Mouse (Mus musculus): Measurements from ENCODE around the gene Tor1a. TPM values are rescaled to one million over a fixed set of nuclear protein-coding genes. Genes with fewer than 3 reads are reported as not detected.
"Not testable (repeated sequence)": the region's sequence is repeated elsewhere in the genome, so short reads cannot be mapped to it uniquely, and the experiment has no call there.

Gene Tor1a
- polyA plus RNA-seq, 1 experiment from 2014 or later, result 69.6 TPM

DNA sequence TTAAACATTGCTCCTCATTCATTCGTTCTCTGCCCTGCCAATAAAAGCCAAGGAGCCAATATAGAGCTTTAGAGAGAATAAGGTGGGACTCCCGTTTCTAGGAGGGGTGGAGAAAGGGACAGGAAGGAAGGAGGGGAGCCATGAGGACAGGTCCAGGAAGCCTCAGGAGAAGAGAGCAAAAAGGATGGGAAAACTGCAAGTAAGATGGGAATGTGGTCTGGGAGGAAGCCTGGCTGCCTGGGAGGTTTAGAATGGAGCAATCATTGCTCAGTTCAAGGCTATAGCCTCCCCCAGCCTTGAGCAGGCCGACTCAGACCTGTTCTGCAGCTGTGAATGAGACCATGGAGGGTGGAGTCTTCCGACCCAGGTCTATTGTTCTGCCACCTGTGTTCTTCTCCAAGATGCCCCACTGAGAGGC, 29.1 kb downstream of the Tor1a start:
- Histone ChIP-seq H3K4me1 (replicated peaks; ENCODE audit: control insufficient read depth, insufficient read depth, low read length) (no peaks in the 10 kb centered on the region), H3K9me3 (ENCODE audit: control insufficient read depth, low read length) (no peaks in the 10 kb centered on the region), H3K4me3 (ENCODE audit: low read depth, low read length) (no peak overlapping the region), H3K27me3 (replicated peaks; ENCODE audit: control insufficient read depth, insufficient read depth, low read length) (no peaks in the 10 kb centered on the region), H3K4me2 (ENCODE audit: low read length) (no peak overlapping the region), H3K27ac (ENCODE audit: low read depth) (no peak overlapping the region), H3K9ac (ENCODE audit: low read length) (no peak overlapping the region), H3K36me3 (ENCODE audit: control insufficient read depth, insufficient read depth, low read length) (no peaks in the 10 kb centered on the region)
- WGBS, result 44% methylated on average over 4 of the region's 4 CpGs
- no peak for DNase-seq (ENCODE audit: low spot score)
- no peak for ATAC-seq (replicated peaks; ENCODE audit: low FRiP score, low TSS enrichment, low read depth)

DNA sequence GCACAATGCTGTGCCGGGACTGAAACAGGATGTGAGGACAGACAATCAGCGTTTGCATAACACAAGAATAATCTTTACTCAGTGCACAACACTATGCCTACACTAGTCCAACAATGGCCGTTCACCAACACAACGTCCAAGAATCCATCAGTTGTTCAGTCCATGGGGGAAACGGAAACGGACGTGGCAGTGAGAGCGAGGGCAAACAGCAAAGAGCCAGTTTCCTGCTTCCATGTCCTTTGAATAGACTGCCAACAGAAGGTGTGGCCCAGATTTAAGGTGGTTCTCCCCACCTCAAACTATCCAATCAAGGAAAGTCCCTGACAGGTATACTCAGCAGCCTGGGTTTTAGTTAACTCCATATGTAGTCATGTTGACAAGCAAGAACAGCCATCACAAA, 30.0 kb downstream of the Tor1a start:
- no peak overlapping the region for H3K27ac ChIP-seq (ENCODE audit: low read depth)
- no peak overlapping the region for H3K9ac ChIP-seq (ENCODE audit: low read length)
- H3K9me3 ChIP-seq (ENCODE audit: control insufficient read depth, low read length), result no peaks in the 10 kb centered on the region
- H3K27me3 ChIP-seq (replicated peaks; ENCODE audit: control insufficient read depth, insufficient read depth, low read length), result no peaks in the 10 kb centered on the region
- ATAC-seq (replicated peaks; ENCODE audit: low FRiP score, low TSS enrichment, low read depth), result no peak
- no peak overlapping the region for H3K4me3 ChIP-seq (ENCODE audit: low read depth, low read length)
- DNase-seq (ENCODE audit: low spot score), result no peak
- no peaks in the 10 kb centered on the region for H3K36me3 ChIP-seq (ENCODE audit: control insufficient read depth, insufficient read depth, low read length)
- H3K4me1 ChIP-seq (replicated peaks; ENCODE audit: control insufficient read depth, insufficient read depth, low read length), result no peaks in the 10 kb centered on the region
- WGBS, result 76% methylated on average over 8 of the region's 8 CpGs
- H3K4me2 ChIP-seq (ENCODE audit: low read length), result no peak overlapping the region

DNA sequence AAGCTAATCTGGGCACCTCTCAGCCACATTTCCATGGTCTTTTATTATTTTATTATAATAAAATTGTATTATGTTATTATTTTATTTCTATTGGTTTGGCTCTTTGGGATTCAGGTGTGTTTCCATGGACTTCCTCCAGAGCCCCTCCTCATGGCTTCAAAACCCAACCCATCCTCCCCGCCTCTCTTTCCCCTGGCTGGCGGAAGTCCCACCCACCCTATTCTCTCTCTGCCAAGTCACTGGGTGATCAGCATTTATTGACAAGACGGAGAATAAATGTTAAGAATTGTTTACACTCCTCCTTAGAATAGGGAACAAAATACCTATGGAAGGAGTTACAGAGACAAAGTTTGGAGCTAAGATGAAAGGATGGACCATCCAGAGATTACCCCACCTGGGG, 30.9 kb downstream of the Tor1a start:
- no peaks in the 10 kb centered on the region for H3K36me3 ChIP-seq (ENCODE audit: control insufficient read depth, insufficient read depth, low read length)
- no peak overlapping the region for H3K9ac ChIP-seq (ENCODE audit: low read length)
- no peak for DNase-seq (ENCODE audit: low spot score)
- no peaks in the 10 kb centered on the region for H3K9me3 ChIP-seq (ENCODE audit: control insufficient read depth, low read length)
- no peak overlapping the region for H3K4me2 ChIP-seq (ENCODE audit: low read length)
- H3K4me1 ChIP-seq (replicated peaks; ENCODE audit: control insufficient read depth, insufficient read depth, low read length), result no peaks in the 10 kb centered on the region
- H3K27me3 ChIP-seq (replicated peaks; ENCODE audit: control insufficient read depth, insufficient read depth, low read length), result no peaks in the 10 kb centered on the region
- no peak overlapping the region for H3K27ac ChIP-seq (ENCODE audit: low read depth)
- WGBS, result 71% methylated on average over 3 of the region's 3 CpGs
- H3K4me3 ChIP-seq (ENCODE audit: low read depth, low read length), result no peak overlapping the region
- ATAC-seq (replicated peaks; ENCODE audit: low FRiP score, low TSS enrichment, low read depth), result no peak

DNA sequence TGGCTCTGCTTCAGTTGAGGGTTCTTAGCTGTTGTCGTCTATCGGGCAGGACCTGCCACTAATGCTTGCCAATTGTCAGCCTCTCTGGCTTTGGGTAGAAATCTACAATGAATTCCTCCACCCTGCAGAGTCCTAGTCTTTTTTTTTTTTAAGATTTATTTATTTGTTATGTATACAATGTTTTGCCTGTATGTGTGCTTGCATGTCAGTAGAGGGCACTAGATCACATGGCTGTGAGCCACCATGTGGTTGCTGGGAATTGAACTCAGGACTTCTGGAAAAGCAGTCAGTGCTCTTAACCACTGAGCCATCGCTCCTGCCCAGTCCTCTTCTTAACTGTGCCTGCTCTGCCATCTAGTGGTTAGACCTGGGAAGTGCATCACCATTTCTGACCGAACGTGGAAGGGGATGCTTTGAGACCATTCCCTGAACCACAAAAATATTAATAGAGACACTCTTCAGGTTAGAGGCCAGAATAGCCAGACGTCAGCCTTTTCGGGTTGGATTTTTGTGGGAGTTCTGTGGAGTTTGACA, 33.7 kb downstream of the Tor1a start:
- no peak for ATAC-seq (replicated peaks; ENCODE audit: low FRiP score, low TSS enrichment, low read depth)
- H3K4me2 ChIP-seq (ENCODE audit: low read length), result no peak overlapping the region
- H3K27ac ChIP-seq (ENCODE audit: low read depth), result no peak overlapping the region
- no peaks in the 10 kb centered on the region for H3K36me3 ChIP-seq (ENCODE audit: control insufficient read depth, insufficient read depth, low read length)
- no peaks in the 10 kb centered on the region for H3K27me3 ChIP-seq (replicated peaks; ENCODE audit: control insufficient read depth, insufficient read depth, low read length)
- H3K9me3 ChIP-seq (ENCODE audit: control insufficient read depth, low read length), result no peaks in the 10 kb centered on the region
- peaks cover 10% of the 10 kb centered on the region for H3K4me1 ChIP-seq (replicated peaks; ENCODE audit: control insufficient read depth, insufficient read depth, low read length)
- no peak overlapping the region for H3K9ac ChIP-seq (ENCODE audit: low read length)
- DNase-seq (ENCODE audit: low spot score), result peak; percentile 84
- no peak overlapping the region for H3K4me3 ChIP-seq (ENCODE audit: low read depth, low read length)
- WGBS, result 23% methylated on average over 7 of the region's 7 CpGs

DNA sequence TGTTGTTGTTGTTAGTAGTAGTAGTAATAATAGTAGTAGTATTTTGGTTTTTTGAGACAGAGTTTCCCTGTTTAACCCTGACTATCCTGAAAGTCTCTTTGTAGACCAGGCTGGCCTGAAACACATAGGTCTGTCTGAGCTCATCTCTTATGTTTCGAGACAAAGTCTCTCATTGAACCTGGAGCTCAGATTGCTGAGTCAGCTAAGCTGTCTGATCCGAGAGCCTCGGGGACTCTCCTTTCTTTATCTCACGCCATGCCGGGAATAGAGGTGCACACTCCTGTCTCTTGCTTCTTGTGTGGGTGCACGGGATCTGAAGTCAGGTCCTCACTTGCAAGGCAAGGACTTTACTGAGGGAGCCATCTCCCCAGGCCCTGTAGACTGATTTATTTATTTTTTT, 34.7 kb downstream of the Tor1a start:
- Histone ChIP-seq H3K4me1 (replicated peaks; ENCODE audit: control insufficient read depth, insufficient read depth, low read length) (peaks cover 11% of the 10 kb centered on the region), H3K4me3 (ENCODE audit: low read depth, low read length) (no peak overlapping the region), H3K4me2 (ENCODE audit: low read length) (no peak overlapping the region), H3K9me3 (ENCODE audit: control insufficient read depth, low read length) (no peaks in the 10 kb centered on the region), H3K27ac (ENCODE audit: low read depth) (no peak overlapping the region), H3K9ac (ENCODE audit: low read length) (no peak overlapping the region), H3K36me3 (ENCODE audit: control insufficient read depth, insufficient read depth, low read length) (no peaks in the 10 kb centered on the region), H3K27me3 (replicated peaks; ENCODE audit: control insufficient read depth, insufficient read depth, low read length) (no peaks in the 10 kb centered on the region)
- DNase-seq (ENCODE audit: low spot score) (no peak), ATAC-seq (replicated peaks; ENCODE audit: low FRiP score, low TSS enrichment, low read depth) (no peak)
- 62% methylated on average over 6 of the region's 6 CpGs for WGBS

DNA sequence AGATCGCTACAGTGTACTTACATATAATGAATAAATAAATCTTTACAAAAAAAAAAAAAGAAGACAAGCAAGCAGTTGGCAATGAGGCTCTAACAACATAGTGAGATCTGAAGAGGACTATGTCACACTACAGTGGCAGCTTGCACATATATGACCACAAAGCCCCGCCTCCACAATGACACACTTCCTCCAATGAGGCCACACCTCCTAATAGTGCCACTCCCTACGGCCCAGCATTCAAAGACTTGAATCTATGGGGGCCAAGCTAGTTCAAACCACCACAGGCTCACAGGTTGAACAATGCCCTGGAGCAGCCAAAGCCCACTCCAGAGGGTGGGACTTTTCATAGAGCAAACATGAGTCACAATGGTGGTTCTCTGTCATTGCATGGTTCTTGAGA, 35.8 kb downstream of the Tor1a start:
- Histone ChIP-seq H3K27me3 (replicated peaks; ENCODE audit: control insufficient read depth, insufficient read depth, low read length) (no peaks in the 10 kb centered on the region), H3K4me2 (ENCODE audit: low read length) (no peak overlapping the region), H3K4me3 (ENCODE audit: low read depth, low read length) (no peak overlapping the region), H3K9ac (ENCODE audit: low read length) (no peak overlapping the region), H3K4me1 (replicated peaks; ENCODE audit: control insufficient read depth, insufficient read depth, low read length) (peaks cover 14% of the 10 kb centered on the region), H3K27ac (ENCODE audit: low read depth) (no peak overlapping the region), H3K9me3 (ENCODE audit: control insufficient read depth, low read length) (no peaks in the 10 kb centered on the region), H3K36me3 (ENCODE audit: control insufficient read depth, insufficient read depth, low read length) (no peaks in the 10 kb centered on the region)
- DNase-seq (ENCODE audit: low spot score), result no peak
- ATAC-seq (replicated peaks; ENCODE audit: low FRiP score, low TSS enrichment, low read depth), result no peak
- 78% methylated on average over 3 of the region's 3 CpGs for WGBS

DNA sequence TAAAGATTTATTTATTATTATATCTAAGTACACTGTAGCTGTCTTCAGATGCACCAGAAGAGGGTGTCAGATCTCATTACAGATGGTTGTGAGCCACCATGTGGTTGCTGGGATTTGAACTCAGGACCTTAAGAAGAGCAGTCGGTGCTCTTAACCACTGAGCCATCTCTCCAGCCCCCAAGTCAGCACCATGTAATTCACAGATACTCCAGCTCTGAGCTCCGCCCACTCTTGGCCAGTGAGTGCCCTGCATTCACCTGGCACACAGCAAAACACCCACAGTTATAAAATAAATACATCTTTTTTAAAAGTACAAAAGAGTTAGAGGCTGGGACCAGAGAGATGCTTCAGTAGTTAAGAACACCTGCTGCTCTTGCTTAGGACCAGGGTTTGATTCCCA, 36.9 kb downstream of the Tor1a start:
- not testable (repeated sequence) for ATAC-seq (replicated peaks; ENCODE audit: low FRiP score, low TSS enrichment, low read depth); H3K27ac ChIP-seq (ENCODE audit: low read depth); DNase-seq (ENCODE audit: low spot score); H3K36me3 ChIP-seq (ENCODE audit: control insufficient read depth, insufficient read depth, low read length); H3K27me3 ChIP-seq (replicated peaks; ENCODE audit: control insufficient read depth, insufficient read depth, low read length); H3K4me3 ChIP-seq (ENCODE audit: low read depth, low read length); H3K9ac ChIP-seq (ENCODE audit: low read length); H3K9me3 ChIP-seq (ENCODE audit: control insufficient read depth, low read length); H3K4me2 ChIP-seq (ENCODE audit: low read length)
- peaks cover 14% of the 10 kb centered on the region for H3K4me1 ChIP-seq (replicated peaks; ENCODE audit: control insufficient read depth, insufficient read depth, low read length)
- WGBS, result 89% methylated on average over 2 of the region's 2 CpGs

DNA sequence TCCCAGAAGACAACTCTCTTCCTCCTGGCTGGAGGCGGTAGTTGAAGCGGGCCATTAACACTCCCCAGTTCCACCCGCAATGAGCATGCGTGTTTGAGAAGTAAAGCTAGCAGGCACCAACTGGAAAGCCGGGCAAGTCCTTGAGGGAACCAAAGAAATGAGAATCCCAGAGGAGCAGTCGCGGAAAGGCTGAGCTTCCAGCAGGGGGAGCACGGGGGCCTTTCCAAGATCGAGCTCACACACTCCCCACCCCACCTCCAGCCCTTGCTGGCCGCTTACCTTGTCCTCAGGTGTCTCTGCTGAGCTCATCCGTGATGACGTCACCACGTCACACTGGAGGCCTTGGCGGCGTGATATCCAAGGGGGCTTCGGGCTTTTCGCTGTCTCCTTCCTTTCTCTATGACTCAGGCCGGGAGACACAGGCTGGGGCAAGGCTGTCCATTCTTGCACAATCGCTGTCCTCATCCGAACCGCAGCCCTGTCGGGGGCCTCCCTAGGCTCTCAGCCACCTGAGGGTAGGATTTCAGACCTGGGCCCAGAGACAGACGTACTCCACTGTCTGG, 38.2 kb downstream of the Tor1a start, which contains the start of gene Ptges:
Gene Ptges (minus strand): TSS at position 381 of the 563 bp plus-strand sequence.
- peak within 1 kb of the TSS; percentile 23; the same call in 1 of the 2 replicates for H3K9ac ChIP-seq (ENCODE audit: low read length)

DNA sequence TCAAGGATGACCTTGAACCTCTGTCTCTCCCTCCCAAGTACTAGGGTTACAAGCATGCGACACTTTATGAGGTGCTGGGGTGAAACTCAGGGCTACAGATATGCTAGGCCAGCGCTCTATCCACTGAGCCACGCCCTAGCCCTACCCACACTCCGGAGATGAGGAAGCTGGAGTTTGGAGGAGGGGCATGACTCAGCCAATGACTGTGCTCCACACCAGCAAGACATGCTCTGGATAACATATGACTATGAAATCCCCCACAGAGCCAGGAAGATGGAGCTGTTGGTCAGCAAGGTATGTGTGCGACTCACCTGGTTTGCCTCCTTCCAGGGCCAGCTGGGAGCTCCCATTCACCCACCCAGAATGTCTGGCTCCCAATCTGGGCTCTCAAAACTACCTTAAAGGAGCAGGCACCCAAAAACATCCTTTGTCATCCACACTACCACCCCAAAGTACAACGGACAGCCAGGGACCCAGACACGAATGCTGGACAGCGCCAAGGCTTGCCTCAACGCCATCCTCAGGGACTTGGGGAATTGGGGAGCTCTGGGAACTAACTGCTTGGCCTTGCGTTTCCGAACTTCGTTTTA, 38.7 kb downstream of the Tor1a start:
- Histone ChIP-seq H3K36me3 (ENCODE audit: control insufficient read depth, insufficient read depth, low read length) (no peaks in the 10 kb centered on the region), H3K27ac (ENCODE audit: low read depth) (peak overlapping the region; percentile 54; the same call in 1 of the 2 replicates), H3K9me3 (ENCODE audit: control insufficient read depth, low read length) (no peaks in the 10 kb centered on the region), H3K27me3 (replicated peaks; ENCODE audit: control insufficient read depth, insufficient read depth, low read length) (no peaks in the 10 kb centered on the region), H3K4me1 (replicated peaks; ENCODE audit: control insufficient read depth, insufficient read depth, low read length) (peaks cover 14% of the 10 kb centered on the region), H3K4me3 (ENCODE audit: low read depth, low read length) (peak overlapping the region; percentile 15; the same call in 1 of the 2 replicates), H3K9ac (ENCODE audit: low read length) (no peak overlapping the region; the same call in 1 of the 2 replicates), H3K4me2 (ENCODE audit: low read length) (peak overlapping the region; percentile 60)
- 33% methylated on average over 12 of the region's 12 CpGs for WGBS
- ATAC-seq (replicated peaks; ENCODE audit: low FRiP score, low TSS enrichment, low read depth) (peak; percentile 41), DNase-seq (ENCODE audit: low spot score) (no peak)

More for the DNA sequence above, 38.2 kb downstream of the Tor1a start, which contains the start of gene Ptges:
- H3K4me2 ChIP-seq (ENCODE audit: low read length), result peak within 1 kb of the TSS; percentile 60
- DNase-seq (ENCODE audit: low spot score), result peak; percentile 89
- no peaks in the 10 kb centered on the region for H3K36me3 ChIP-seq (ENCODE audit: control insufficient read depth, insufficient read depth, low read length)
- no peaks in the 10 kb centered on the region for H3K9me3 ChIP-seq (ENCODE audit: control insufficient read depth, low read length)
- H3K27me3 ChIP-seq (replicated peaks; ENCODE audit: control insufficient read depth, insufficient read depth, low read length), result no peaks in the 10 kb centered on the region
- peak; percentile 69 for ATAC-seq (replicated peaks; ENCODE audit: low FRiP score, low TSS enrichment, low read depth)
- peaks cover 14% of the 10 kb centered on the region for H3K4me1 ChIP-seq (replicated peaks; ENCODE audit: control insufficient read depth, insufficient read depth, low read length)
- peak within 1 kb of the TSS; percentile 15 for H3K4me3 ChIP-seq (ENCODE audit: low read depth, low read length)
- 3% methylated on average over 23 of the region's 23 CpGs for WGBS
- peak within 1 kb of the TSS; percentile 54; the same call in 1 of the 2 replicates for H3K27ac ChIP-seq (ENCODE audit: low read depth)
